Mouse (Mus musculus): ENCODE measurements around the gene Ppp1r14d. TPM values are rescaled to one million over a fixed set of nuclear protein-coding genes. Genes with fewer than 3 reads are reported as not detected.

Ppp1r14d gene
- total RNA-seq, 2 experiments from 2014 or later = not detected

GRCm38 (mm10) chr2:119173991-119174651 is 55.6 kb downstream of the Ppp1r14d start, which contains the start of gene Gm14137:
Gene Gm14137, plus strand, starts transcription at chr2:119174509.
- DNase-seq (ENCODE audit: low spot score in 2 of 2) = no peak

DNA sequence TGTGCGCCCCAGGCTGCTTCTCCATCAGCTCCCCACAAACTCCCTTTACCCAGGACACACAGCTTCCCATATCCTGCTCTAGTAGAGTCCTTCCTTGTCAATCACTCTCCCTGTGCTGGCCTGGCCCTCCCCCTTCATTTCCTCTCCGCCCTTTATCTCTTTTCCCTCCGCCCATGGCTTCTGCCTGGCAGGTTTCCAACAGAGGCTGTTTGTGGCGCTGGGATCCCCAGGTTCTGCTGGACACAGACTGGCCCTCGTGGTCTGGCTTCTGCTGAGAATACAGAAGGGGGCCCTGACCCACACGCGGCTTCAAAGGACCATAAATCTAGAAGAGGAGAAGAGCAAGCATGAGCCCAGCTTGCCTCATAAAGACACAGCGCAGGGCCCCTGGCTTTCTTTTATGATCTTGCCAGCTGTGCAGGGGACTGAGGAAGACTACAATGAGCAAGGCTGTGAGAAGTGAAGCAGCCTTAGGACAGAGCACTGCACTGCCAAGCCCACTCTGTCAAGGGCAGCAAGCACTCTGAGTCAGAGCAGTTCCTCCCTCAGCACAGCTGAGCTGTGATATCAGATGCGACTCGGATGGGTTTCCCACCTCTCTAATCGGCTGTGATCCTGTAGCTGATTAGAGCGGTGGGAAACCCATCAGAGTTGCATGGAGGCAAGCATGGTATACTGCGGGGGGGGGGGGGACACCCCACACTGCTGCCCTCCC is 56.7 kb downstream of the Ppp1r14d start:
- peak in 1 of 2 experiments; percentile 60 for DNase-seq (ENCODE audit: low spot score in 2 of 2)

GRCm38 (mm10) chr2:119172446-119172845 is 57.3 kb downstream of the Ppp1r14d start:
- no peak for DNase-seq (ENCODE audit: low spot score in 2 of 2)

DNA sequence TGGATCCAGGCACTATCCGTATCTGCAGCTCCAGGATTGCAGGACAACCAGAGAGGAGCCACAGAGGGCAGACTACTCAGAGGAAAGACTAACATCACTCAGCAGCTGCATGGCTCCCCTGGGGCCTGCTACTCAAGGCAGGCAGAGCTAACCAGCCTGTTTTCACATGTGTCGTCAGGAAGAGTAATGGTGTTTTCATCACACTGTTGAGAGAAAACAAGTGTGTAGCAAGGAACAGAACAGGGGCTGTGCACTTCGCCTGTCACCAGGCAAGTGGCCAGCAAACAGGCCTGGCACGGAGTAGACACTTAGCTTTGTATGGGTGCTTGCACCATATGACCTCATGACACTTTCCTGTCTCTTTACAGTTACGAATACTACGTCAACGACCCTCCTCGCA is 58.1 kb downstream of the Ppp1r14d start:
- no peak for DNase-seq (ENCODE audit: low spot score in 2 of 2)

GRCm38 (mm10) chr2:119170282-119170681 is 59.4 kb downstream of the Ppp1r14d start:
- DNase-seq (ENCODE audit: low spot score in 2 of 2) = no peak

Other genes with a start within 250 kb of the Ppp1r14d start
- gene Ccdc32, start 200.5 kb downstream of the Ppp1r14d start, total RNA-seq (2021) = 10 to 100 TPM; 11.2 to 12.9 TPM
- gene Rpusd2, start 195.1 kb downstream of the Ppp1r14d start, total RNA-seq (2021) = 1 to 10 TPM; 5.8 to 6.3 TPM
- 10 to 100 TPM; 10.4 to 12.2 TPM for gene Knl1, start 182.8 kb downstream of the Ppp1r14d start, total RNA-seq (2021)
- 10 to 100 TPM in 1 of 2 experiments, 1 to 10 TPM in 1; 8.4 to 10.4 TPM for gene Rad51, start 117.1 kb downstream of the Ppp1r14d start, total RNA-seq (2021)
- 10 to 100 TPM; 12.6 to 13.7 TPM for gene Rmdn3, start 72.9 kb downstream of the Ppp1r14d start, total RNA-seq (2021)
- 1 to 10 TPM; 1.2 to 1.5 TPM for gene Gchfr, start 62.1 kb downstream of the Ppp1r14d start, total RNA-seq (2021)
- gene Gm14137, start 55.4 kb downstream of the Ppp1r14d start, total RNA-seq (2021) = under 1 TPM in 1 of 2 experiments, not detected in 1; 0.10 TPM
- gene Zfyve19, start 21.3 kb downstream of the Ppp1r14d start, total RNA-seq (2021) = 10 to 100 TPM; 24.6 to 25.9 TPM
- gene Dnajc17, start 21.1 kb downstream of the Ppp1r14d start, total RNA-seq (2021) = 10 to 100 TPM; 16.7 to 17.2 TPM
- under 1 TPM in 1 of 2 experiments, not detected in 1; 0.15 TPM for gene Spint1, start 7.5 kb upstream of the Ppp1r14d start, total RNA-seq (2021)
- gene Rhov, start 41.4 kb upstream of the Ppp1r14d start, total RNA-seq (2021) = under 1 TPM in 1 of 2 experiments, not detected in 1; 0.16 TPM
- gene Vps18, start 58.8 kb upstream of the Ppp1r14d start, total RNA-seq (2021) = 10 to 100 TPM; 12.6 to 13.0 TPM
- 10 to 100 TPM; 13.7 to 13.9 TPM for gene Dll4, start 95.9 kb upstream of the Ppp1r14d start, total RNA-seq (2021)
- under 1 TPM; 0.65 to 0.88 TPM for gene Chac1, start 121.3 kb upstream of the Ppp1r14d start, total RNA-seq (2021)
- 10 to 100 TPM; 18.0 TPM for gene Ino80, start 247.8 kb upstream of the Ppp1r14d start, total RNA-seq (2021)